ENCODE assay signal across 7 mouse cellular contexts in the genomic region with DNA sequence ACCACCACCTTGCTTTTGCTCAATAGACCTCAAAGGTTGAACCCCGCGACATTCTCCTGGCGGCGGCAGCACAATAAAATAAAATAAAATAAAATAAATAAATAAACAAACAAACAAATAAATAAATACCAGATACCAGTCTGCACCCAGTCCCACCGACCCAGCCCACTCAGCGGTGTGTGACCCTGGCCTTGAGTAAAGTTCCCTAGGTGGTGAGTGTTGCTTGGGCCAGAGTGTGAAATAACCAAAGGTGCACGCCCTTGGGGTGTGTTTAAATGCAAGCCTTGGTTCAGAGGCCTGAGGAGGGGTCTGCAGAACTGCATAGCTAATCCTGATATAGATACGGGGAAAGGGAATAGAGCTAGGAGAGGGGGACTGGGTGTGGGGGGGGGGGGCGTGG.
A peak's percentile ranks its signal among the peaks of the same experiment; 100 is the strongest.
DNase-seq lines count a peak whose midpoint lies in the region; ATAC-seq and TF ChIP-seq lines count a peak whose summit lies in the region.

No protein-coding gene starts in this region.

- no peak overlapping the region for H3K27ac ChIP-seq in neural tube, embryonic 11.5 days (ENCODE audit: low read depth, low read length)
- H3K27ac ChIP-seq in forebrain, embryonic 14.5 days (ENCODE audit: low read depth, low read length): peak overlapping the region; percentile 98
- no peak overlapping the region for H3K27ac ChIP-seq in liver, embryonic 11.5 days (ENCODE audit: low read depth, low read length)
- H3K27ac ChIP-seq in stomach, postnatal 0 days (replicated peaks): no peak overlapping the region; the same call in 1 of the 2 replicates

- no peaks in the 10 kb centered on the region for H3K36me3 ChIP-seq in neural tube, embryonic 11.5 days (ENCODE audit: control insufficient read depth, insufficient read depth, low read length)
- no peaks in the 10 kb centered on the region for H3K36me3 ChIP-seq in forebrain, embryonic 14.5 days (ENCODE audit: control insufficient read depth, insufficient read depth, low read length)
- no peaks in the 10 kb centered on the region for H3K36me3 ChIP-seq in liver, embryonic 11.5 days (ENCODE audit: control insufficient read depth, insufficient read depth, low read length)
- no peaks in the 10 kb centered on the region for H3K36me3 ChIP-seq in stomach, postnatal 0 days (ENCODE audit: control insufficient read depth, insufficient read depth, low read length)

- no peak for TF ChIP-seq EP300 in stomach, postnatal 0 days (optimal IDR thresholded peaks at IDR 0.05)

- H3K4me1 ChIP-seq in neural tube, embryonic 11.5 days (ENCODE audit: control insufficient read depth, insufficient read depth, low read length): peaks cover 5% of the 10 kb centered on the region; the same call in 1 of the 2 replicates
- peaks cover 29% of the 10 kb centered on the region for H3K4me1 ChIP-seq in forebrain, embryonic 14.5 days (ENCODE audit: control insufficient read depth, insufficient read depth, low read length)
- H3K4me1 ChIP-seq in liver, embryonic 11.5 days (replicated peaks; ENCODE audit: control insufficient read depth, insufficient read depth, low read length): peaks cover 6% of the 10 kb centered on the region
- H3K4me1 ChIP-seq in stomach, postnatal 0 days (replicated peaks; ENCODE audit: control insufficient read depth, insufficient read depth): peaks cover 4% of the 10 kb centered on the region; the same call in 1 of the 2 replicates

- no peaks in the 10 kb centered on the region for H3K9me3 ChIP-seq in neural tube, embryonic 11.5 days (ENCODE audit: control insufficient read depth, low read length)
- no peaks in the 10 kb centered on the region for H3K9me3 ChIP-seq in forebrain, embryonic 14.5 days (replicated peaks; ENCODE audit: control insufficient read depth, low read length)
- no peaks in the 10 kb centered on the region for H3K9me3 ChIP-seq in liver, embryonic 11.5 days (ENCODE audit: control insufficient read depth, low read length)
- H3K9me3 ChIP-seq in stomach, postnatal 0 days (ENCODE audit: control insufficient read depth, low read length): no peaks in the 10 kb centered on the region

- H3K4me3 ChIP-seq in neural tube, embryonic 11.5 days (ENCODE audit: low read depth, low read length): peak overlapping the region; percentile 42
- H3K4me3 ChIP-seq in forebrain, embryonic 14.5 days (ENCODE audit: low read depth, low read length): peak overlapping the region; percentile 45
- peak overlapping the region; percentile 58 for H3K4me3 ChIP-seq in liver, embryonic 11.5 days (ENCODE audit: low read depth, low read length)
- H3K4me3 ChIP-seq in stomach, postnatal 0 days (ENCODE audit: low read depth, low read length): peak overlapping the region; percentile 51

- WGBS in neural tube, embryonic 11.5 days: 32% methylated on average over 9 of the region's 9 CpGs
- WGBS in forebrain, embryonic 14.5 days: 14% methylated on average over 8 of the region's 9 CpGs
- WGBS in liver, embryonic 11.5 days: 40% methylated on average over 9 of the region's 9 CpGs
- WGBS in stomach, postnatal 0 days: 29% methylated on average over 9 of the region's 9 CpGs

- no peaks in the 10 kb centered on the region for H3K27me3 ChIP-seq in neural tube, embryonic 11.5 days (ENCODE audit: control insufficient read depth, insufficient read depth, low read length)
- H3K27me3 ChIP-seq in forebrain, embryonic 14.5 days (replicated peaks; ENCODE audit: control insufficient read depth, insufficient read depth, low read length): no peaks in the 10 kb centered on the region
- no peaks in the 10 kb centered on the region for H3K27me3 ChIP-seq in liver, embryonic 11.5 days (replicated peaks; ENCODE audit: control insufficient read depth, insufficient read depth, low read length)
- H3K27me3 ChIP-seq in stomach, postnatal 0 days (ENCODE audit: control insufficient read depth, insufficient read depth, low read length): no peaks in the 10 kb centered on the region

- peak; percentile 43 for ATAC-seq in neural tube, embryonic 11.5 days (ENCODE audit: insufficient read depth, low FRiP score, low TSS enrichment)
- peak; percentile 15; the same call in 1 of the 2 replicates for ATAC-seq in forebrain, embryonic 14.5 days
- peak; percentile 17; the same call in 1 of the 2 replicates for ATAC-seq in liver, embryonic 11.5 days (replicated peaks; ENCODE audit: low FRiP score)
- peak; percentile 14; the same call in 1 of the 2 replicates for ATAC-seq in stomach, postnatal 0 days (ENCODE audit: low FRiP score, low TSS enrichment)

- H3K9ac ChIP-seq in neural tube, embryonic 11.5 days (ENCODE audit: low read length): peak overlapping the region; percentile 81
- peak overlapping the region; percentile 90 for H3K9ac ChIP-seq in forebrain, embryonic 14.5 days (ENCODE audit: low read length)
- H3K9ac ChIP-seq in liver, embryonic 11.5 days (ENCODE audit: low read depth, low read length): peak overlapping the region; percentile 76; the same call in 1 of the 2 replicates
- H3K9ac ChIP-seq in stomach, postnatal 0 days (ENCODE audit: low read length): peak overlapping the region; percentile 71

- TF ChIP-seq CTCF in stomach, postnatal 0 days (IDR thresholded peaks at IDR 0.05; ENCODE audit: low read depth): no peak

- DNase-seq in neural tube, embryonic 11.5 days (ENCODE audit: low spot score): no peak
- DNase-seq in neural tube, embryonic 10.5 days (ENCODE audit: extremely low spot score, low spot score): no peak
- peak; percentile 11 for DNase-seq in forebrain, embryonic 14.5 days (ENCODE audit: low spot score)
- DNase-seq in liver, embryonic 11.5 days (ENCODE audit: low spot score): no peak
- no peak for DNase-seq in stomach, postnatal 0 days (ENCODE audit: low spot score)
- no peak for DNase-seq in adrenal gland, postnatal 4 days (ENCODE audit: low spot score in 2 of 2)
- DNase-seq in c-Kit-positive CD71-positive TER-119-positive erythroid progenitor cells, embryonic 14.5 days (ENCODE audit: low spot score): no peak

- H3K4me2 ChIP-seq in neural tube, embryonic 11.5 days (ENCODE audit: low read depth): peak overlapping the region; percentile 69
- peak overlapping the region; percentile 89 for H3K4me2 ChIP-seq in forebrain, embryonic 14.5 days (ENCODE audit: low read length)
- H3K4me2 ChIP-seq in liver, embryonic 11.5 days: peak overlapping the region; percentile 86
- H3K4me2 ChIP-seq in stomach, postnatal 0 days (replicated peaks; ENCODE audit: low read depth): peak overlapping the region; percentile 73
